Mouse (Mus musculus) left cerebral cortex, adult 2 months (tissue): ENCODE results near the gene Gpr176. TPM values are rescaled to one million over a fixed set of nuclear protein-coding genes. Genes with fewer than 3 reads are reported as not detected.

Experiments
- DNase-seq, 2 experiments: peaks; one replicate each; pipeline ENCODE4 v3.0.0; 2021 to 2022; ENCODE audit warnings: low spot score in 2 of 2, mixed read lengths in 1 of 2; ENCODE audit errors: extremely low spot score in 1 of 2
- H3K27ac ChIP-seq: fragments of 200-600 bp; 2 replicates; pipeline ENCODE4 v1.8.1; 2022
- H3K4me3 ChIP-seq: fragments of 200-600 bp; 2 replicates; pipeline ENCODE4 v1.8.1; 2022
- CTCF ChIP-seq: fragments of 200-600 bp; IDR thresholded peaks from 2 replicates; pipeline ENCODE4 v1.8.1; 2022; ENCODE audit warnings: antibody characterized with exemption, mild to moderate bottlenecking, moderate library complexity
- intact Hi-C: fragments of 180-260 bp; cut with DNase I; formaldehyde crosslinking; loops from one replicate; pipeline ENCODE4 v1.15.1; 2025
- long read RNA-seq, 2 experiments: library from polyadenylated mRNA; stranded (forward); transcript quantifications; one replicate each; pipeline ENCODE4 v2.0.0; 2021; ENCODE audit warnings: borderline mapping rate in 2 of 2
- total RNA-seq, 2 experiments: library from RNA; stranded (reverse); gene quantifications; 2 replicates each; pipeline ENCODE4 v1.2.3; 2021

The Gpr176 gene
- 1 to 10 TPM; 8.9 to 9.5 TPM for total RNA-seq
- long read RNA-seq, experiment 1, transcript Gpr176-201 (3 exons, 3,899 nt): major isoform, 13 of 18 reads
- long read RNA-seq, experiment 1, partial matches to known transcripts: 0 of 18 reads
- long read RNA-seq, experiment 1, other reads (novel, unspliced or antisense): 5 of 18 reads
- long read RNA-seq, experiment 2, transcript Gpr176-201 (3 exons, 3,899 nt): major isoform, 12 of 19 reads
- long read RNA-seq, experiment 2, partial matches to known transcripts: 1 of 19 reads
- long read RNA-seq, experiment 2, other reads (novel, unspliced or antisense): 6 of 19 reads

DNA sequence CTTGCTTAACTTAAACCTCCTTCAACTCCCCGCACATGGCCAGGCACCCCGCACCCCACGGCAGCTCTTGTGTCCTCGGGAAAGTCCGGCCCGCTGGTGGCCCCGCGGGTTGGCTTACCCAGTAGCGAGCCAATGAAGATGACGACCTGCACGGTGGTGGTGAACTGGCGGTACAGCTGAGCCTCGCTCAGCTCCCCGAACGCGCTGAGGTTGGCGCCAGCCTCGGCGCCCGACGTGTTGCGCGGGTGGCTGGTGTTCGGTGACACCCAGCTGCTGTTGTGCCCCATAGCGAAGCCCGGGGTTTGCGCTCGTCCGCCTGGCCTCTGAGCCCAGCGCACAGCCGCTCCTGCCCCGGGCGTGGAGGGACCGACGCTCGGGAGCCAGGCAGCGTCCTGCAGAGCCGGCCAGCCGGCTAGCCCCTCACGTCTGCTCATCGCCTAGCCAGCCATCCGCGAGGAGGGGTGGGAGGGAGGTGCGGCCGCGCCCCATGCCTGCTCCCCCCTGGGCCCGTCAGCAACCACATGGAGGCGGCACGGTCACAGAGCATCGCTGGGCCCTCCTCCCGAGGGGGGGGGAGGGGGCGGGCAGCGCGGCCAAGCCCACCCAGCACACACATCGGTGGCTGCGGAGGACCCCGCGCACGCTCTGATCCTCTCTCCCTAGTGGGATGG lies at the start of gene Gpr176:
Gene Gpr176, minus strand, starts transcription at position 519 of the 671 bp plus-strand sequence.
- TF ChIP-seq CTCF: no peak
- H3K4me3 ChIP-seq: peak within 1 kb of the TSS; percentile 44
- peak within 1 kb of the TSS; percentile 88 for H3K27ac ChIP-seq
- DNase-seq: peak; percentile 41 to 50
- intact Hi-C loops: no loop called here

DNA sequence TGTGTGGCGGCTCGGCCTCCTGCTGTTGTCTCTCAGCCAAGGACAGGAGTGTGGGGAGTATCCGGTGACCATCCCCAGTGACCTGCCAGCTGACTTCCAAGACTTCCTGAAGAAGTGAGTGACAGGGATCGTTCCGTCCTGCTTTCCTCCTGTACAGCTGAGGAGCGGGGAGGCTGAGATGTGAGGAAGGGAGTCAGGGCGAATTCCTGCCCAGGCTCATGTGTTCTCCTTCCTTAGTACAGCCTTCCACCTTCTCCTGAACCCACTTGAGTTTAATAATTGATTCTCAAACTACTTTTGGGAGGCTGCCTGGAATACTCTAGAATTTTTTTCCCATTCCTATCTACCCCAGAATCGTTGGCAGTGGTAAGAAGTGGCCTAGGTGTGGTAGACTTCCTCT lies 49.2 kb upstream of the Gpr176 start:
- no peak overlapping the region for H3K27ac ChIP-seq
- intact Hi-C loops: no loop called here
- TF ChIP-seq CTCF: no peak

DNA sequence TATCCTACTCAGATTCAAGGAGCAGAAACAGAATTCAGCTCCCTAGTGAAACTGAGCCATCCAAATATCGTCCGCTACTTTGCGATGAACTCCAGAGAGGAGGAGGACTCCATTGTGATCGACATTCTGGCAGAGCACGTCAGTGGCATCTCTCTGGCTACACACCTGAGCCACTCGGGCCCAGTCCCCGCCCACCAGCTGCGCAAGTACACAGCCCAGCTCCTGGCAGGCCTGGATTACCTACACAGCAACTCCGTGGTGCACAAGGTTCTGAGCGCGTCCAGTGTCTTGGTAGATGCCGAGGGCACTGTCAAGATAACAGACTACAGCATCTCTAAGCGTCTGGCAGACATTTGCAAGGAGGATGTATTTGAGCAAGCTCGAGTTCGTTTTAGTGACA lies 48.7 kb upstream of the Gpr176 start:
- intact Hi-C loops: no loop called here
- no peak for DNase-seq
- no peak overlapping the region for H3K4me3 ChIP-seq
- no peak overlapping the region for H3K27ac ChIP-seq
- no peak for TF ChIP-seq CTCF

More for the DNA sequence above, 49.2 kb upstream of the Gpr176 start:
- no peak overlapping the region for H3K4me3 ChIP-seq
- DNase-seq: no peak

DNA sequence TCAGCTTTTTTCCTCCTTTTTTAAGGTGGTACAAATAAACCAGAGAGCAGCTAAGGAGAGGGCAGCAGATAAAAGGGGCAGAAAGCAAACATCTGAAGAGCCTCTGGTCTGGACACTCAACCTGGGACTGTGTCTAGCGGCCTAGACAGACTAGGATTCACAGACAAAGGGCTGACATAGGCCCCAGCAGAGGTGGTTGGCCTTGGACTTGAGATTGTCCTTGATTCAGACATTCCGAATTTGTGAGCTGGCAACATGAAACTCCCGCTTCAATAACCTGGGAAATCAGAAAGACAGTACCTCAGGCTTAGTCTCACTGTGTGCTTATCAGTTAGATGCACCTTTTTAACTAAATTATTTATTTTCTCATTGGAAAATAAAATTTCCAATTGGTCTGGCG lies 44.9 kb upstream of the Gpr176 start:
- intact Hi-C loops: no loop called here
- Histone ChIP-seq H3K27ac (no peak overlapping the region), H3K4me3 (no peak overlapping the region)
- TF ChIP-seq CTCF: no peak
- DNase-seq: no peak

DNA sequence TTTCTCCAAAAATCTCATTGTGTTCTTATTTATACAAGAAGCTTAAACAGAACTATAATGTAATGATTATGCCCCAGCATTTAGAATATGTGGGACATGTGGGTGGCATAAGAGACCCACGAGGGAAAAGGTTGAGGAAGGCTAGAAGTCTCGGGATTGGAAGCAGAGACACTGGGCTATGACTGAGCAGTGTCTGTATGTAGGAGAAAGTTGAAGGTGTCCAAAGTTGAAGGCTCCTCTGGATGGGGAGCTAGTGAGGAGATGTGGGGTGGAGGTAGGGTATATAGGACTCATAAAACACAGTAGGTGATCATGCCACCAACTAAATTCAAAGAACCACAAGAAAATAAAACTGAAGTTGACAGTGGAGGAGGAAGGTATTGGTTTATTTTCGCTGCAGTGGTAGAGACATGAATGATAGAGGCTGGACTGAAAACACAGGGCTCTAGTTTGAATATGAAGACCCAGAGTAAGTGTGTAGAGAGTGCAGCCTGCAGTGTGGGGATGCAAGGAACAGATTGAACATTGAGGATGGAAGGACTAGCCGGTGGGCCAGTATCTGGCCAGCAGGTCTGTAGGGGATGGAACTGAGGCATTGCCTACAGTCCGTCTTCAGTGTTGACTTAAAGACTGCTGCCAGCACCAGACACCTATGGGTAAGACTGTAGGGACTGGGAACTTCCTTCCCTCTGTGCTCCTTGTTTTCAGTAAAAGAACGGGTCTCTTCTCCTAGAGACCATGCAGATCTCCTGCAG lies 42.6 kb upstream of the Gpr176 start:
- TF ChIP-seq CTCF: no peak
- intact Hi-C loops: no loop called here
- Histone ChIP-seq H3K4me3 (no peak overlapping the region), H3K27ac (no peak overlapping the region)
- DNase-seq: no peak

DNA sequence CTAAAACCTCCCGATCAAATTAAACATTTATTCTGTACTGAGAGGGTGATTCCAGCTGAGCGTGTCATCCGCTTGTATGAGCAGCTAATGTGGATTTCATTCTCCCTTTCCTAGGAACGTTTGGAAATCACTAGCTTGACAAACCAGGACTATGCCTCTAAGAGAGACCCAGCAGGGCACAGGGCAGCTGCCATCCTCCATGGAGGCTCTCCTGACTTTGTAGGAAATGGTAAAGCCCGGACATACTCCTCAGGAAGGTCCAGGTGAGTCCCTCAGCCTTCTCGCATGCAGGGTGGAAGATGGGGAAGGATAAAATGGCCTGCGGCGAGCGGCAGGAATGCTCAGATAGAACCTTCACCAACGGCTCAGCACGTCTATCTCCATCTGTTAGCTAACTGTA lies 39.6 kb upstream of the Gpr176 start:
- H3K4me3 ChIP-seq: no peak overlapping the region
- TF ChIP-seq CTCF: no peak
- intact Hi-C loops: no loop called here
- H3K27ac ChIP-seq: no peak overlapping the region
- DNase-seq: no peak

DNA sequence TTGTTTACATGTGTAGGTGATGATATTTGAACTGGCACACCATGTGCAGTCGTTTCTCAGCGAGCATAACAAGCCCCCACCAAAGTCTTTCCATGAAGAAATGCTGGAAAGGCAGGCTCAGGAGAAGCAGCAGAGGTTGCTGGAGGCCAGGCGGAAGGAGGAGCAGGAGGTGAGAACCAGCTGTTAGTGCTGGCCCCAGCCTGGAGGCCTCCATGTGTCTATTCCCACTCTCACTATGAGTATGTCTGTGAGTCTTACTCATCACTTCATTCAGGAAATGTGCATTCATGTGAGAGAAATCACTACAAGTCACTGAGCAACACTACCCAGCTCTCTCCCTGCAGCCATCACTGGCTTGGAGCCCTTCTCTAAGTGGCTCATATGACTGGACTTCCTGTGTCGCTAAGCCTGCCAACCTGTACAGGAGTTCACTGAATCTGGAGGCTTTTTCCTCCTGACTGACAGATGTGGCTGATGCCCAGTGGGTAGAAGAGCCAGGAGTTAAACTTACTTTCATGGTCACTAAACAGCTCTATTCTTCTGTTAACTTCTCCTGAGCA lies 35.2 kb upstream of the Gpr176 start:
- DNase-seq: no peak
- no peak overlapping the region for H3K4me3 ChIP-seq
- intact Hi-C loops: no loop called here

DNA sequence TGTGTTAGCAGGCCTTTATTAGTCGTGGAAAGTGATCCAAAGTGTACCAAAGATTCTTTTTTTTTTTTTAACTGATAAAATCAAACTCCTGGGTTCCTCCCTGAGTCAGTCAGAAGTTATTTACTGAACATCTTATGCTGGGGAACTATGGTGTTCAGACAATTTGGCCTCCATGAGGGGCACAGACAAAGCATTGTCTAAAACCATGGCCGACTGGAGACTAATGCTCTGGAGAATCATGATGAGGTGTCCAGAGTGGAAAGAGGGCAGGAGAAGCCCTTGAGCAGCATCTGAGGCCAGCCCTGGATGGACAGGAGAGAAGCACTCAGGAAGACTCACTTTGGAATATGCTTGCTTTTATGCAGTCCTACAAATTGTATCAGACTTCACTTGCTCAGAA lies 33.6 kb upstream of the Gpr176 start:
- H3K27ac ChIP-seq: no peak overlapping the region

More for the DNA sequence above, 35.2 kb upstream of the Gpr176 start:
- TF ChIP-seq CTCF: no peak
- H3K27ac ChIP-seq: no peak overlapping the region

DNA sequence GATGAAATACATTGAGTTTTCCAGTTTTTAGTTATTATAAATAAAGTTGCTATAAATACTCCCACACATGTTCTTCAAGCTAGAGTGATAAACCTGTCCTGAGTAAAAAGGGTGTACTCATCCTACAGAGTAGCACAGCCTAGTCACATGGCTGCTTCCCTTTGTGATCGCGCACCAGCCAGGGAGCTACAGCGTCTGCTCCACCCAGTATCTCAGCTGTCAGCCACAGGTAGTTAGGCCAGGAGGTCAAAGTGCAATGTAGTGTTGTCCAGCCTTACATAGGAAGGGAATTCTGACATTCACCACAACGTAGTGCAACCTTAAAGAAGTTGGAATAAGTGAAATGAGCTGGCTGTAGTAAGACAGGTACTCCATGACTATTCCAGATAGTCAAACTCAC lies 32.3 kb upstream of the Gpr176 start:
- no peak overlapping the region for H3K27ac ChIP-seq

More for the DNA sequence above, 33.6 kb upstream of the Gpr176 start:
- TF ChIP-seq CTCF: no peak
- DNase-seq: no peak
- no peak overlapping the region for H3K4me3 ChIP-seq
- intact Hi-C loops: no loop called here

DNA sequence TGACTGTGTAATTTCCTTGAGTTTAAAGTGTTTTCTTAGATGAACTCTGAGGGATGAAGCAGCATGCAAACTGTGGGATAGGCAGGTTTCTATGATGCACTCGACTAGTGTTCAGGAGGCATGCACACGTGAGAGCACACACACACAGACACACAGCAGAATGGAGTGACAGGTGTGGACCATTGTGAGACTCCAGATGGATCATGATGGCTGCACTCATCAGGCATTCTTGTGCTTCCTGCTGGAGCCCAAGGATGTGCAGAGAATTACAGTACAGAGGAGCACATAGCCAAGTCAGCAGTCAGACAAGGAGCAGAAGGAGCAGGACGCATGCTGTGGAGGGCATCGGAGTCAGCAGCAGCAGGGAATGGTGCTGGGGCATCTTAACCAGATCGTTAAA lies 31.1 kb upstream of the Gpr176 start:
- TF ChIP-seq CTCF: no peak
- DNase-seq: no peak

More for the DNA sequence above, 32.3 kb upstream of the Gpr176 start:
- intact Hi-C loops: no loop called here
- H3K4me3 ChIP-seq: no peak overlapping the region
- no peak for DNase-seq
- TF ChIP-seq CTCF: no peak

DNA sequence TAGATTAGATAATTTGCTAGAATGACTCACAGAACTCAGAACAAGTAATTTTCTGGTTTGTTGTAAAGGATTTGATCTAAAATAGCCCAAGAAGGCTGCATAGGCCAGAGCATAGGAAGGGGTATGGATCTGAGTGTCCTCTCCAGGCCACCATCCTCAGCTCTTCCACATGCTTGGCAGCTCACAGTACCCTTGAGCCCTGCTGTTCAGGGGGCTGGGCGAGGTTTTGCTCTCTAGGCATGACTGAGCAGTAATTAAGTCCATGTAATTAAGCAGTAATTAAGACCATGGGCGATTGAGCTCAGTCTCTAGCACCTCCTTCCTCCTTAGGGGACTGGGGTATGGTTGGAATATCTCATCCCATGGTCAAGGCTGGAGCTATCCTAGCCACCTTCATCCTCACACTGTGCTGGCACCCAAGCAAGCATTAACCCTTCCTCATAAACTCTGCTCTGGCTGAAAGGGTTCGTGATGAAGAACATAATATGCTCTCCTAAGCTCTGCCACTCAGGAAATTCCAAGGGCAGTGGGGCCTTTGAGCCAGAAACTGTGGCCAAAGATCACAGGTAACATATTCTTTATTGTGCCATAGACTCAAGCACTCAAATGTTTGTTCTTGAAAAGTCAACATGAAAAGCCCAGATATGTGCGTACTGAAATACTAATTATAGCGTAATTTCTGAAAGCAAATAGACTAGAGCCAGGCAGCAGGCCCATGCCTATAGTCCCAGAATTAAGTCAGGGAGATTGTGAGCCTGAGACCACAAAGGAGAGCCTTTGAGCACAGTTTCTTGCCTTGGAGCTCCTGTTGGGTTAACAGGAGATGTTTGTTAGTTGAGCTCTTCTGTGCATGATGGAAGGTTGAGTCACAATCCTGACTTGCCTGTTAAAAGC lies 28.9 kb upstream of the Gpr176 start:
- H3K27ac ChIP-seq: no peak overlapping the region
- no peak for TF ChIP-seq CTCF
- H3K4me3 ChIP-seq: no peak overlapping the region
- no peak for DNase-seq
- intact Hi-C loops: no loop called here

More for the DNA sequence above, 31.1 kb upstream of the Gpr176 start:
- H3K4me3 ChIP-seq: no peak overlapping the region
- intact Hi-C loops: no loop called here
- H3K27ac ChIP-seq: no peak overlapping the region
